Mouse (Mus musculus): ENCODE measurements around the gene Itsn1.

Gene Itsn1

DNA sequence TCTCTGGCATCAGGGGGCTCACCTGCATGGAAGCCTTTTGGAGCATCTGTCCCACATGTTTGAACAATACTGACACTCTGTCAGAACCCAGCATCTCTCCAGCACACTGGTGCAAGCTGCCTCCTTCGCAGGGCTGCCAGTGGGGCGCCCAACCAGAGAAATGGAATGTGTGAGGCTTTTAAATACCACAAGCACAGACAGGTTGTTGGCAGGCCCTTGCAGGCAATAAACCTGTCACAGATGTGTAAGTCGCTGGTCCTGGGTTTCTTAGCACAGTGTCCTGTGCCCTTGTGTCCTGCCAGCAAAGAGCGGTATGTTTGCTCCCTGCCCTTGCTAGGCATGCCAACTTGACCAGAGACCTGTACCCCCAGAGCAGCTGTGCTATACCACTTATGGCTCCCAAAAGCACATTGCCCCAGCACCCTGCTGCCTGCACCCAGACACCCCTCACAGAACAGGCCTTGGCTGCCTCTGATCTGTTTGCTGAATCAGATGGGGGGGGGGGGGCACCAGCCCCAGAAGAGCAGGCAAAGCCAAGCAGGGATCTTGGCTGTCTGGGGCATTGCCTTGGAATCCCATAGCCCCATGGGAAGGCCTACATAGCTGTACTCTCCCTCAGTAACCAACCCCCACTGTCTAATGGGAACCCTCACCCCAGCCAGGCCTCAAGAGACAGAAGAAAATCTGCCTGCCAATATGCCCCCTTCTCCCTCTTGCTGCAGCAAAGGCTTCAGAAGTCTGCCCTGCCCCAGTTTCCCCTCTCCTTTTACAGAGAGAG lies 146.7 kb downstream of the Itsn1 start:
- no peak for DNase-seq (ENCODE audit: low spot score)

DNA sequence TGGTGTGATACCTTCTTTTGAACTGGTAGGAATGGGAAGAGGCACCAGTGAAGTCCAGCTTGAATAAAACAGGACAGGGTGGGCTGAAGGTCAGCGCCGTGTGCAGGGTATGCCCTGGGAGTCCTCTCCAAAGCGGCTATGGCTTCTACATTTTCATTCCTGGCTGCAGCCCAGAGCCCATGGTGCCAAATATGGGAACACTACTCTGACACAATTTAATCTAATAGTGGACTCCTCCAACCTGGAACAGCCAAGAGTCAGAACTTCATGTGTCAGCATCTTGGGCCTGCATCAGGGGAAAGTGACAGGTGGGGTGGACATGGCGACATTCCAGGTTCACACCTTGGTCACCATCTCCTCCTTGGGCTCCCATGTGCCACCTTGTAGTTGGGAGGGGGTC lies 147.4 kb downstream of the Itsn1 start:
- no peak for DNase-seq (ENCODE audit: low spot score)

DNA sequence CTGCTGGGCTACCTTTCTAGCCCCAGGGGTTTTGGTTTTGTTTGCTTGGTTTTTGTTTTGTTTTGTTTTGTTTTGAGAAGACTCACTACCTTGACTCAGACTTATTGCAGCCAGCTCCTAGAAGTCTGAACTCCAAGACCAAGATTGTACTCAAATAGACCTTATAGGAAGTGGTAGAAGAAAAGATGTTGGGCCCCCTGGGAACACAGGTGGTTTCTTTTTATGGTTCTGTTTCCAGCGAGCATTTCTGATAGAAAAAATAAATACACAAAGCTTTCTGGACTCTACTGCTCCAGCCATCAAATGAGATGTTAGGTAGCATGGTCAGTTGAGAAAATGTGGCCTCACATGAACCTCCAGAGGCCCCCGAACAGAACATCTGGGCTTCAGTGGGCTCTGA lies 150.0 kb downstream of the Itsn1 start:
- DNase-seq (ENCODE audit: low spot score): no peak

DNA sequence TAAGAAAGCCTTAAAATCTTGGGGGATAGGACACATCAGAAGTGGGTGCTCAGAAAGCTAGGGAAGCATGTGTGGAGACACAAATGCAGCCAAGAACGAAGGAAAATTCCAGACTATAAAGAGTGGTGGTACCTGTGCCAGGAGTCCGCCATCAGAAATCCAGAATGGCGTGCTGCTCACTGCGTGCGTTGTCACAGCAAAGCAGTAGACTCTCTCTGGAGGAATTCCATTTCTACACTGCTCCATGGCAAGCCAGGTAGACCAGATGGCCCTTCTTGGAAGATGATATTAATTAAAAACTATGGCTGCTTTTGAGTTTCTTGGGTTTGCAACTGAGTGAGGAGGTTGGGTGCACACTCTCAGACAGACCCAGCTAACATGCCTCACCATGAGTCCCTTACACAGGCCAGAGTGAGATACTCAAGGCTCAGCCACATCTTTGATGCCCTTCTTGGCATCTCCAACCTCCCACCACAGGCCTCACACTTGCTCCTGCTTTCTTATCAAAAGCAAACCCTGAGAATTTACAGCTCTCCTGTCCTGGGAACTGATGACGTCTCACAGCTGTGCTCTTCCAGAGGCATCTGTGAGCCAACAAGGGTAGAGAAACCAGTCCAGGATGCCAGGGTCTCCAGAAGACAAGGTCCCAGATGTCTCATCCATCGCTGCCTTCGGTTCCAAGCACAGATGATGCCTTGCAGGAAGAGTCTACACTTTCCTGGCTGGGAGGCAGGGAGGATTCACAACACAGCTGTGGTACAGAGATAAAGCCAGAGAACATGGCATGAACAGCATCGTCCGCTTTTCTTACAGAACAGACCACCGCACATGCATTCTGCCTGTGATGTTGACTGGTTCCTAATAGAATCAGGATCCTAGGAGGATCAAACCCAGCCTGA lies 152.0 kb downstream of the Itsn1 start:
- no peak for DNase-seq (ENCODE audit: low spot score)

DNA sequence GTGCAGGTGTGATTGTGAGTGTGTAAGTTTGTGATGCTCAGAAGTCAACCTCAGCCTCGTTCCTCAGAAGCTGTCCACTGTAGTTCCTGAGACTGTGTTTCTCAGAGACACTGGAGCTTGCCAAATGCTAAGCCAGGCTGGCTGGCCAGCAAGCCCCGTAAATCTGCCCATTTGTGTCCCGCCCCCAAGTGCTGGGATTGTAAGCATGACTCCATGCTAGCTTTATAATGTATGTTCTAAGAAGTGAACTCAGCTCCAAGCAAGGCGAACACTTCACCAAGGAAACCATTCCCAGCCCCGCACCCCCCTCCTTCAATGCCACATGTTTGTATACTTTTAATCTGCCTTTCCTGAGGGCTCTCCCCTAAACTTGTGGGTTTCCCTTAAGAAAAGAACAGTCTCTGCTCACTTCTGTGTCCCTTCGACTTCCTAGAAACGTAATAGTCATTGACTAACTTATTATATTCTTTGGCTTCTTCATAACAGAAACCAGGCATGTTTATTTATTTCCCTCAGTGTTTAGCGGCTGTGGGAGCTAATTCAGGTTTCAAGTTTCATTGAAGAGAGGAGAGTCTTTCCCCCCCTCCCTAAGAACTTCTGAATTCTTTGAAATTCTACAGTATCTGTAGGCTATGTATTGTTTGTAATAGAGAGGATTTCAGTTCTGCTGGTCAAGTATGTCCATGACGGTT lies 153.2 kb downstream of the Itsn1 start:
- DNase-seq (ENCODE audit: low spot score): no peak

DNA sequence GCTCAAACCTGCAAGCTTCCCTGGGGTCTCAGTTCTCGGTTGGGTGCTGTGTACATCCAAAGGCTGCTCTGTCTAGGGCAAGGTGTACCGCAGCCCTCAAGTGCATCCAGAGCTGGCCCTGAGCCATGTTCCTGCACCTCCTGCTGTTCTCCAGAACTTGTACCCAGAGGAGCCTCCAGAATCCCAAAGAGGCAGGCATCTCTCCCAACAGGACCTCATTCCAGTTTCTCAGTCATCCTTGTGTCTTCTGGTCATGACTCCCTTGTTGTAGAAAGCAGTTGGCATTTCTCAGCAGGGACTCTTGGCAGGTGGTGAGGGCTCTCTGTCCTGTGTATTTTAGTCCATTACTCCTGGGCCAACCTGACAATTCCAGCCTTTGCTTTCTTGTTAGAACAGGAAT lies 154.6 kb downstream of the Itsn1 start:
- DNase-seq (ENCODE audit: low spot score): no peak

DNA sequence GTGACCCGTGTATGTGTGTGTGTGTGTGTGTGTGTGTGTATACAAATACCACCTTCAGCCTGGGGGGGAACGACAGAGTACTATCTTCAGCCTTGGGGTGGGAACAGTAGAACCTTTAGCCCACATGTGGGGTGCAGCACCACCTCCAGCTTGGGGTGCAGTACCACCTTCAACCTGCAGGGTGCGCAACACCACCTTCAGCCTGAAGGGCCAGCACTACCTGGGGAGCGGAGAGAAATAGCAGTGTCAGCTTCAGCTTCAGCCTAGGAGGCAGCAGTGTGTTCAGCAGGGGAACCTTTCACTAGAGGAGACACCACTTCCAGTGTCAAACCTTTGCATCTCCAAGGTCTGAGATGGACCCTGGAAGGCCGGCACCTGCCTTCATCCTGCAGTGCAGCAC lies 155.1 kb downstream of the Itsn1 start:
- DNase-seq (ENCODE audit: low spot score): no peak

DNA sequence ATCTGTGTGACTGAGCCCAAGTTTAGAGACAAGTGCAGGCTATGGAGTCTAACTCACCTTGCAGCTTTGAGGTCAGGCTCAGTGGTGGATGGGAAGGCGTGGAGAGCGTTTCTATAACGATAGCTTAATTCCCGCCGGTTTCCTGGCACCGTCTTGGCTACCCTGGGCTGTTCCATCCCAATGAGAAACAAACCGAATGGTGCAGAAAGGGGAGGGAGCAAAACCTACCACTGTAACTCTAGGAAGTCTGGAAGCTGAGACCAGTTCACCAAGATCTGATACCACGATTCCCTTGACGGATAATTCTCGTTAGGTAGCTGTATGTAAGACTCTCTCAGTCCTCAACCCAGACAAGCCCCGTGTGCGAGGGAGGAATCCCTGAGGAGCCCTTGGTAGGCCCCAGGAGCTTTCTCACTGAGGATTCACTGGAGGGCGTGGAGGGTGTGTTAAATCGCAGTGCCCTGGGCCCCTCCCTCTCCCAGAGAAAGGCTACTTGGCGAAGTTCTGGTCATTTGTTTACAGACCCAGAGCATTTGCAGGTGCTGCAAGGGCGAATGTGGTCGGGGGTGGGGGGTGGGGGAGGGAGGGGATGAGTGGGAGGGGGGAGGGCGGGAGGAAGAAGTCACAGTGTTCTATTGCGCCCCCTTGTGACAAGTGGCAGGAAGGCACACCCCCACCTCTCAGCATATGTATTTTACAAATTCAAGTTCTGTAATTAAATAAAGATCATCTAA lies 156.5 kb downstream of the Itsn1 start:
- DNase-seq (ENCODE audit: low spot score): no peak

DNA sequence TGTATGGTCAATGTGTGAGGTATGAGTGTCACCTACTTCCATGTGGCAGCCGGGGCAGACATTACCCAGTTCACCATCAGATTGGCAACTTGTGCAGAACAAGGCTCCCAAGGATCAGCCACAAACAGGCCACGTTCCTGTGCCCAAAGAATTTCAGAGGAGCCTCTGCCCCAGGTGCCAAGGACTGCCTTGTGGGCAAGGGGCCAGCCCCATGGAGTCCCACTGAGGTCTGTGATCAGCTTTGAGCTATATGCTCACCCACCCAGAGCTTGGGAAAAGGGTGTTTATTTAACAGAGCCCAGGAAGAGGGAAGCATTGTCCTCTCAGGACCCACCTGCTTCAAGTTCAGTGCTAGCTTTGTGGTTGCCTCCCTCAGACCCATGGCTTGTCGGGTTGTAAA lies 159.3 kb downstream of the Itsn1 start:
- no peak for DNase-seq (ENCODE audit: low spot score)

DNA sequence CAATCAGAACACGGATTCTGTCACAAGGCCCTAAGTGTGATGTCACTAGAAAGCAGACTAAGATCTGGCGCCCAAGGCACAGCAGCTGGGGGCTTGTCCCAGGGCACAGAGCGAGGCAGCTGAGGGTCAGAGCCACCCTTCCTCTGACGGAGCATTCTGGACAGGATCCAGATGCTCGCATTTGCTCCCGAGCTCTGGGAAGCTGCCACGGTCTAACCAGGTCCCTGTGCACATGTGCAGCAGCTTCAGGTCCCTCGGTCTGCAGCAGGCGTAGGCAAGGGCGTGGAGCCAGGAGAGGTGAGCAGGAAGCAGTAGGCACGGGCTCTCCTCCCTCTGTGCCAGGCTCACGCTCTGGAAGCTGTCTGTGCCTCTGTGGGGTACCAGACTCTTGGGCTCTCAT lies 160.8 kb downstream of the Itsn1 start:
- no peak for DNase-seq (ENCODE audit: low spot score)

DNA sequence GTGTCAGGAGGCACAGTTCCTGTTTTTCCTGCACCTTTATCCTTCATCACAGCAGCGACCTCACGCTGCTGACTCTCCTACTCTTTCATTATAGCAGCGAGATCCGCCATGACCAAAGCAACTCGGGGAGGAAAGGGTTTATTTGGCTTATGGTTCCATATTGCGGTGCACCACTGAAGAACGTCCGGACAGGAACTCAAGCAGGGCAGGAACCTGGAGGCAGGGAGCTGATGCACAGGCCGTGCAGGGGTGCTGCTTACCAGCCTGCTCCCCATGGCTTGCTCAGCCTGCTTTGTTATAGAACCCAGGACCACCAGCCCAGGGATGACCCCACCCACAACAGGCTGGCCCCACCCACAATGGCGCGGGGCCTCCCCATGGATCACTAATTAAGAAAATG lies 162.1 kb downstream of the Itsn1 start:
- DNase-seq (ENCODE audit: low spot score): no peak

DNA sequence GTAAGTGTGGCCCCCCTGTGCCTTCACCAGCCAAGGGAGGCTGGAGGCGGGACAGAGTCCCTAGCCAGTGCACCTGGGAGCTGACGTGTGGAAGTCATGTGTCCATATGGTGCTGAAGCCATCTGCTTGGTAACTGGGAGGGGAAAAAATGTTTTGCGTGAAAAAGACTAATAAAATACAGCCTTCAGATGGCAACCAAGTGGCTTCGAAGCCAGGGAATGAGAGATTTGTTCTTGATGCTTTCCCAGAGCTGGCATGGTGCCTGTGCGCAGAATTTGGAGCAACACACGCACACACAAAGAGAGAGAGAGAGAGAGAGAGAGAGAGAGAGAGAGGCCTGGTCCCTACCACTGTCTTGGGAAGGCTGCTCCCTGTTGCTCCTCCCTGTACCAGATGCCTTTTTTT lies 167.3 kb downstream of the Itsn1 start:
- no peak for DNase-seq (ENCODE audit: low spot score)

DNA sequence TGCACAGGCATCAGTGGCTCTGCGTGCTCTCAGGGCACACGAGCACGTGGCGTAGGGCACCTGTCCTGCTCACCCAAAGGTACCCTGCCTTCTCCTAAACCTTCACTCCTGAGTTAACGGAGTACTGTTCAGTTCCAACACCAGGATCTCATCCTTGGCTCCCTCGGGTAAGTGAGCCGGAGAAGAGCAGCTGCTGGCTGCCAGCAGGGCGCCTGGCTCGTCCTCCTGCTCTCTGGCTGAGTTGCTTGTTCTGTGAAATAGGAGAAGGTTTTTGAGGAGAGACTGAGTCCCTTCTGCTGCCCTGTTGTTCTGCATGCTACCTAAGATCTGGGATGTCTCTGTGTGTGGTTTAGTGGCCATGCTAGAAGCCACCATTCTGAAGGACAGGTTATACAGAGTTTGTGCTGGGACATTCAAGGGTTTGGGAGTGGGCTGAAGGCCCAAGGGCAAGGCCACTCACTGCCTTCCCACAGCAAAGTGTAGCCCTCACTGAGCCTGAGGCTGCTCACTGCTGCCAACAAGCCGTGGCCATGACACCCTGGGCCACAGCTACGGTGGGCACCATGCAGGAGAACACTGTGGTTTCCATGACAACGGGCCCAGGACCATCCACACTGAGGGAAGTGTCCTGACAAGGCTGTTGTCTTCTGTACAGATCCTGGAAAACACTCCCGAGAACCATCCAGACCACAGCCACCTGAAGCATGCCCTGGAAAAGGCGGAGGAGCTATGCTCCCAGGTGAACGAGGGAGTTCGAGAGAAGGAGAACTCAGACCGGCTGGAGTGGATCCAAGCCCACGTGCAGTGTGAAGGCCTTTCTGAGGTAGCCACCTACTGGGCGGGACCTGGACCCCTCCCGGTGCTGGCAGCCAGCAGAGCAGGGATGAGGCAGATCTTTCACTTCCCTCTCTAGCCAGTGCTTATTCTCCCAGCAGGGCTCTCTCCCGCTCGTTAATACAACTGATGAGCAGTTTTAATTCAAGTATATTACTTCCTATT lies 170.1 kb downstream of the Itsn1 start:
- no peak for DNase-seq (ENCODE audit: low spot score)

DNA sequence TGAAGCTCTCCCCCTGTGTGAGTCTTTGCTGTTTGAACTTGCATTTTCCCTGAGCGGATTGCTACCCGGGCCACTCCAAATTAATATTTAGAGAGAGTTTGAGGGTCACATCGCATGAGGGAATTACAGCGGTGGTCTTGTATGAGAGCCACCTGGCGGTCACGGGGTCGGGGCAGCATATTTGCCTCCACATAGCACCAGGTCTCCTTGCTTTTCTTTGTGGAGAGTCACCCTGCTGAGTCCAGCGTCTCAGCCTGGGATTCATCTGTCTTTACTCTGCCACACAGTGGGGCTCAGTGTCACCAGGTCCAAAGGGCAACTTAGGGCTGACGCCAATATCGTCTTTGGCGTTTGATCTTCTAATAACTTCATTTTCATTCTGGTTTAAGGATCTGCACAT lies 171.2 kb downstream of the Itsn1 start:
- no peak for DNase-seq (ENCODE audit: low spot score)

DNA sequence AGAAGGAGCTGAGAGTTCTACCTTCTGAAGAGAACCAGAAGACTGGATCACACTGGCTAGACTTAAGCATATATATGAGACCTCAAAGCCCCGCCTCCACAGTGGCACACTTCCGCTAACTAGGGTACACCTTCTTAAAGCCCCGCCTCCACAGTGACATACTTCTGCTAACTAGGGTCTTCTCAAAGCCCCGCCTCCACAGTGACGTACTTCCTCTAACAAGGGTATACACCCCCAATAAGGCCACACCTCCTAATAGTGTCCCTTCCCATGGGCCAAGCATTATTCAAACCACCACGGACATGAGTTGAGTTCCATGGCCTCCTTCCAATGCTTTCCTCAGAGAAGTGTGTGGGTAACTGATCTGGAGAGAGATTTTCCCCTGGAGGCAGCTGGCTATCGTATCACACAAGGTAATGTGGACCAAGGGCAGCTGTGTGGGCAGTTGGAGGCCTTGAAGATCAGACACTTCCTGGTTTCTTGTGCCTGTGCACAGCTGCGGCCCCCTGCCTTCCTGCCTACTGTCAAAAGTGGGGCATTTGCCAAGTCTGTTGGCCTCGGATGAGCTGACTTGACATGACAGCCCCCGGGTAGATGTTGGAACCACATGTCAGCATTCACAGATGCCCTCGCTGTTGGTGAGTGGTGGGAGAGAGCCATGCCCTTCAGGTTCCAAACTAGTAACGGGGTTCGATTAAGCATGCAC lies 174.9 kb downstream of the Itsn1 start:
- DNase-seq (ENCODE audit: low spot score): no peak

DNA sequence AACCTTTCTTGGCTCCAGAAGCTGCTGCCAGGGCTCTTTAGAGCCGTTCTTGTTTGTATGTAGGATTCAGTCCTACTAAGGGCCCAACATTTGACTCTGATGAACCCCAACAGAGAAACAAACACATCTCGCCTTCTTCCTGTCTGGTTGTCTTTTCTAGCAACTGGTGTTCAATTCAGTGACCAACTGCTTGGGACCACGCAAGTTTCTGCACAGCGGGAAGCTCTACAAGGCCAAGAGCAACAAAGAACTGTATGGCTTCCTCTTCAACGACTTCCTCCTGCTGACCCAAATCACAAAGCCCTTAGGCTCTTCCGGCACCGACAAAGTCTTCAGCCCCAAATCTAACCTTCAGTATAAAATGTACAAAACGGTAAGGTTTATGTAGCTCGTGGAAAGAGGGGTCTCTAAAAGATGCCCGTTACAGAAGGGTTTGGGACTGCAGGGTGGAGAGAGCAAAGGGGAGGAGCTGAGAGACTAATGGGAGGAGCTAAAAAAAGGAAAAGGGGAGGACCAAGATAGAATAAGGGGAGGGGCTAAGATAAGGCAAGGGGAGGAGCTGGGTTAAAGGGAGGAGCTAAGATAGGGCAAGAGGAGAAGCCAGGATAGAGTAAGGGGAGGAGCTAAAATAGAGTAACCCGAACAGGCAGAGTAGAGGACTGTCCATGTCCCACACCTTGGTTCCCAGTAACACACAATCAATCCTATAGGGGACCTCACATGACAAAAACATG lies 176.2 kb downstream of the Itsn1 start:
- DNase-seq (ENCODE audit: low spot score): no peak

DNA sequence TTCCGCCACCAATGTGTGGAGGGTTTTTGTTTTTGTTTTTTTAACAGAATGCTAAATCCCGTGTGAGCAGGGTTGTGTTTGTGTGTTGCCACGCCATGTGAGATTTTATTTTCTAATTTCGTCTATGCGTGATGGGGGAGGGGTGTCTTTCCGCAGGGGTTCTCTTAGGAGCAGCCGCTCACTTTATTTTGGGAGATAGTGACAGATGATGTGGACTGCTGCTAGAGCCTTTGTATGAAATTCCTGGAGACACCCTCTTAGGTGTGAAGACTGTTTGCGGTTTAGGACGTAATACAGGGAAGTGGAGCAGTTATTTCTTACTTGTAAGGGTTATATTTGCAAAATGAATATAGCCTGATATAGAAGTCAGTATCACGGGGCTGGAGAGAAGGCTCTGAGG lies 176.9 kb downstream of the Itsn1 start:
- DNase-seq (ENCODE audit: low spot score): no peak

DNA sequence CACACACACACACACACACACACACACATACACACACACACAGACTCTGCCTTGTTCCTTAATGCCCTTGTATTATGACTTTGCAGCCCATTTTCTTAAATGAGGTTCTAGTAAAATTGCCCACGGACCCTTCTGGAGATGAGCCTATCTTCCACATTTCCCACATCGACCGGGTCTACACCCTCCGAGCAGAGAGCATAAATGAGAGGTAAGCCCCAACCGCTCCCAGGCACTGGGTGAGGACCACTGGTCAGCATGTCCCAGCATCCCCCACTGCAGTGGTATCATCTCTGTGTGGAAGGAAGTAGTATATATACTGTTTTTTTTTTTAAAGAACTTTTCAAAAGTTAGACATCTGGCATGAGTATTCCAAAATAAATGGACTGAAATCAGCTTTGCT lies 177.6 kb downstream of the Itsn1 start:
- DNase-seq (ENCODE audit: low spot score): no peak

DNA sequence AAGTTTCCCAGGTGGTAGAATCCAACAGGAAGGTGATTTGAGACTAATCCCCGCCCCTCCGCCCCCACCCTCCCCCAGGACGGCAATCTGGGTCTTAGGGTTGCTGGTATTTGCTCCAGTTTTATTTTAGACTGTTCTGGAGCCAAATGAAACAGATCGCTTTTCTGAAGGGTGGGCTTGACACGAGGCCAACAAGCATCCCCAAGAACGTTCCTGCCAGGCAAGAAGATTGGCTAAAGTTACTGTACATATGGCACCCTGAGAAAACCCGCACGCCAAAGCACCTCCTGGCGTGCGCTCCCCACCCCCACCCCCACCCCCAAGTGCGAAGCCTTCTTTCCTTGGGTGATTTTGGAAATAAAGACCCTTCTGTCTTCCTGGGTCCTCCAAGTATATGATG lies 178.1 kb downstream of the Itsn1 start:
- DNase-seq (ENCODE audit: low spot score): no peak

All from left cerebral cortex, adult 11 months (tissue).